Mouse (Mus musculus): ENCODE measurements at regions not wholly inside any gene's neighbourhood (a gene's known extent, or its start where the extent isn't known, plus 50 kb on each side); places are given as distances from the start of the nearest gene placed in this dataset.

DNA sequence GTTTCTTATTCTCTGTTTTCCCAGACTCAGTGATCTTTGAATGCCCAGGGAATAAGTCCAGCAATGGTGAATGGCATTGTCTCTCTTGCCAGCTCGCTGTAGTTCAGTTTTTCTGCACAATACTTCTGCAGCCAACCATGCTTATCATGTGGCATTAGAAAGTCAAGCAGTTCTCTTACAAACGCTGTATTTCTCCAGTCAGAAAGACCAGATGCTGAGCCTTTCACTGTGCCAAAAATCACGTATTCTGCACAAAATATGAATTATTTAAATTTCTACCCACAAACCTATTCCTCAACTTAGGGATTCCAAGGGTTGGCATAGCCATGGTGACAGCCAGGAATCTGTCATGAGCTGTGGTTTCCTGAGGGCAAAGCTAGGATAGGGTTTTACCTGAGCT is 95.0 kb upstream of the 1700025G04Rik start:
- no peak for ATAC-seq
- Histone ChIP-seq H3K9ac (no peak overlapping the region), H3K9me3 (replicated peaks) (no peaks in the 10 kb centered on the region), H3K4me2 (no peak overlapping the region), H3K4me1 (no peaks in the 10 kb centered on the region), H3K4me3 (no peak overlapping the region), H3K27me3 (no peaks in the 10 kb centered on the region), H3K27ac (no peak overlapping the region), H3K36me3 (ENCODE audit: poor library complexity, severe bottlenecking) (no peaks in the 10 kb centered on the region)
- 84% methylated on average over 3 of the region's 3 CpGs for WGBS

GRCm38 (mm10) chr1:152176267-152176970 is 86.5 kb upstream of the 1700025G04Rik start:
- H3K27ac ChIP-seq, result no peak overlapping the region
- peaks cover 8% of the 10 kb centered on the region for H3K4me1 ChIP-seq
- WGBS, result 87% methylated on average over 9 of the region's 9 CpGs
- no peaks in the 10 kb centered on the region for H3K36me3 ChIP-seq (ENCODE audit: poor library complexity, severe bottlenecking)
- H3K27me3 ChIP-seq, result no peaks in the 10 kb centered on the region
- no peak overlapping the region for H3K9ac ChIP-seq
- no peak overlapping the region for H3K4me3 ChIP-seq
- no peak overlapping the region for H3K4me2 ChIP-seq
- ATAC-seq, result no peak
- no peaks in the 10 kb centered on the region for H3K9me3 ChIP-seq (replicated peaks)

GRCm38 (mm10) chr1:152175691-152176090 is 85.8 kb upstream of the 1700025G04Rik start:
- no peak for ATAC-seq
- WGBS, result 93% methylated on average over 3 of the region's 3 CpGs
- H3K27me3 ChIP-seq, result no peaks in the 10 kb centered on the region
- no peaks in the 10 kb centered on the region for H3K36me3 ChIP-seq (ENCODE audit: poor library complexity, severe bottlenecking)
- H3K9ac ChIP-seq, result no peak overlapping the region
- H3K4me3 ChIP-seq, result no peak overlapping the region
- peaks cover 13% of the 10 kb centered on the region for H3K4me1 ChIP-seq
- H3K27ac ChIP-seq, result no peak overlapping the region
- no peaks in the 10 kb centered on the region for H3K9me3 ChIP-seq (replicated peaks)
- H3K4me2 ChIP-seq, result no peak overlapping the region

- no peak for ATAC-seq
- peaks cover 13% of the 10 kb centered on the region for H3K4me1 ChIP-seq
- no peaks in the 10 kb centered on the region for H3K36me3 ChIP-seq (ENCODE audit: poor library complexity, severe bottlenecking)
- 82% methylated on average over 4 of the region's 4 CpGs for WGBS
- no peak overlapping the region for H3K27ac ChIP-seq
- H3K9ac ChIP-seq, result no peak overlapping the region
- H3K4me2 ChIP-seq, result no peak overlapping the region
- H3K27me3 ChIP-seq, result no peaks in the 10 kb centered on the region
- no peak overlapping the region for H3K4me3 ChIP-seq
- H3K9me3 ChIP-seq (replicated peaks), result no peaks in the 10 kb centered on the region
These were observed 84.5 kb upstream of the 1700025G04Rik start for GRCm38 (mm10) chr1:152174464-152174863.

DNA sequence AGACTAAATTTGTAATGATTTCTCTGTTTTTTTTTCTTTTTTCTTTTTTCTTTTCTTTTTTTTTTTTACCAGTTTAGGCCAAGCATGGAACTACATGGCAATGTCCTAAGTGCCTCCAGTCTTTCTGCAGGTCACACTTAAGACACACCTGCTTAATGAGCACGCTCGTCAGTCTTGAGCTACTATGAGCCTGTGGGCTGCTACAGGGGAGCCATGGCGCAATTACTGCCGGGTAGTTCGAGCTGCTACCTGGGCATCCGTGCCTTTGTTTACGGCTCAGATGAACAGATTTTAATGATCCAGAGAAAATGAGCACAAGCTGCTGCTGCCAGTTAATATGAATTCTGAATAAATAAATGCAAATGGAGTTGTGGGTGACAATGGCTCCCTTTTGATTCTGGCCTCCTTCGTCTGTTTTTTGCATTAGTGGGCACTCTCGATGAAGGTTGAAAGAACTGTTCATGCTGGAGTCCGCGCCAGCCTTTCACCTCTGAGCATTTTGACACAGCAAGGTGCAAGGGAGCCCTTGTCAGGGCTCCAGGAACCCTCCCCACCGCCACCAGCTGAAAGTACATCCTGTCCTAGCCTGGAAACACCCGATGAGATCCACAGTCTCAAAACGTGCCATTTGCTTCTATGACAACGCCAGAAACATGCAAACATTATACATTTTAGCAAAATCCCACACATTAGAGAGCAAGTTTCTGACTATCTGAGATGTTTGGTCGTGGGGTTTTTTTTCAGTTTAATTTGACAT is 81.3 kb upstream of the 1700025G04Rik start:
- Histone ChIP-seq H3K27me3 (no peaks in the 10 kb centered on the region), H3K9me3 (replicated peaks) (no peaks in the 10 kb centered on the region), H3K9ac (no peak overlapping the region), H3K4me2 (peak overlapping the region; percentile 25; the same call in 1 of the 2 replicates), H3K36me3 (ENCODE audit: poor library complexity, severe bottlenecking) (no peaks in the 10 kb centered on the region), H3K27ac (peak overlapping the region; percentile 74), H3K4me1 (peaks cover 13% of the 10 kb centered on the region), H3K4me3 (no peak overlapping the region)
- peak; percentile 55 for ATAC-seq
- WGBS, result 35% methylated on average over 16 of the region's 16 CpGs

GRCm38 (mm10) chr1:152170583-152170982 is 80.7 kb upstream of the 1700025G04Rik start:
- Histone ChIP-seq H3K27me3 (no peaks in the 10 kb centered on the region), H3K4me2 (no peak overlapping the region), H3K27ac (peak overlapping the region; percentile 74; the same call in 1 of the 2 replicates), H3K4me1 (peaks cover 19% of the 10 kb centered on the region), H3K4me3 (no peak overlapping the region), H3K9ac (no peak overlapping the region), H3K36me3 (ENCODE audit: poor library complexity, severe bottlenecking) (no peaks in the 10 kb centered on the region), H3K9me3 (replicated peaks) (no peaks in the 10 kb centered on the region)
- 89% methylated on average over 8 of the region's 8 CpGs for WGBS
- no peak for ATAC-seq

GRCm38 (mm10) chr1:152169508-152169907 is 79.6 kb upstream of the 1700025G04Rik start:
- no peaks in the 10 kb centered on the region for H3K9me3 ChIP-seq (replicated peaks)
- no peaks in the 10 kb centered on the region for H3K36me3 ChIP-seq (ENCODE audit: poor library complexity, severe bottlenecking)
- H3K4me2 ChIP-seq, result no peak overlapping the region
- H3K4me3 ChIP-seq, result no peak overlapping the region
- no peak overlapping the region for H3K27ac ChIP-seq
- 85% methylated on average over 14 of the region's 14 CpGs for WGBS
- H3K27me3 ChIP-seq, result no peaks in the 10 kb centered on the region
- H3K9ac ChIP-seq, result no peak overlapping the region
- H3K4me1 ChIP-seq, result peaks cover 30% of the 10 kb centered on the region
- ATAC-seq, result no peak

DNA sequence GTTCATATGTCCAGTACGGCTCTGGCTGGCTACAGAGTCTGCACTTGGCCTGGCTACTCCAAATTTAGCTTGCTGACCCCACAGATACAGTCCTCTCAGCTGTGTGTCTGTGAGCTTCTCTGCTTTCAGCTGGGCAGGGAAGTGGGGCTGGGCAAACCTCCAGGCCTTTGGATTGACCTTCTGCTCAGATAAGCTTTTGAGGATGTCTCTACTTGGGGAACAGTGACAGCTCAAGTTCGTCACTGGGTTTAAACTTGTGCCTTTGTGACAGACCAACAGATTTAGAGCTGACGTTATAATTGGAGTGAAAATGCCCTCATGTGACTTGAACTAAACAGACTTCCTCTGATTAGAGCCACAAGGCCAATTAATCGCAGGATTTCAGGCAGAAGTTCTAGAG is 78.4 kb upstream of the 1700025G04Rik start:
- 73% methylated on average over 4 of the region's 4 CpGs for WGBS
- no peak overlapping the region for H3K27ac ChIP-seq

GRCm38 (mm10) chr1:152167716-152168115 is 77.8 kb upstream of the 1700025G04Rik start:
- Histone ChIP-seq H3K9ac (no peak overlapping the region), H3K27ac (no peak overlapping the region), H3K36me3 (ENCODE audit: poor library complexity, severe bottlenecking) (no peaks in the 10 kb centered on the region), H3K9me3 (replicated peaks) (no peaks in the 10 kb centered on the region), H3K4me3 (no peak overlapping the region), H3K27me3 (no peaks in the 10 kb centered on the region), H3K4me2 (no peak overlapping the region), H3K4me1 (peaks cover 35% of the 10 kb centered on the region)
- ATAC-seq, result no peak
- 92% methylated on average over 5 of the region's 5 CpGs for WGBS

More for the DNA sequence above, 78.4 kb upstream of the 1700025G04Rik start:
- H3K27me3 ChIP-seq, result no peaks in the 10 kb centered on the region
- peaks cover 35% of the 10 kb centered on the region for H3K4me1 ChIP-seq
- no peak overlapping the region for H3K4me3 ChIP-seq
- no peak for ATAC-seq
- no peaks in the 10 kb centered on the region for H3K9me3 ChIP-seq (replicated peaks)
- no peak overlapping the region for H3K9ac ChIP-seq
- no peak overlapping the region for H3K4me2 ChIP-seq
- no peaks in the 10 kb centered on the region for H3K36me3 ChIP-seq (ENCODE audit: poor library complexity, severe bottlenecking)

GRCm38 (mm10) chr1:152165490-152165905 is 75.6 kb upstream of the 1700025G04Rik start:
- Histone ChIP-seq H3K36me3 (ENCODE audit: poor library complexity, severe bottlenecking) (no peaks in the 10 kb centered on the region), H3K4me1 (peaks cover 23% of the 10 kb centered on the region), H3K27ac (peak overlapping the region; percentile 92), H3K4me2 (peak overlapping the region; percentile 18; the same call in 1 of the 2 replicates), H3K4me3 (no peak overlapping the region), H3K27me3 (no peaks in the 10 kb centered on the region), H3K9ac (no peak overlapping the region), H3K9me3 (replicated peaks) (no peaks in the 10 kb centered on the region)
- 27% methylated on average over 5 of the region's 5 CpGs for WGBS
- peak; percentile 87 for ATAC-seq

GRCm38 (mm10) chr1:152164843-152165489 is 75.0 kb upstream of the 1700025G04Rik start:
- H3K4me3 ChIP-seq, result no peak overlapping the region
- WGBS, result 40% methylated on average over 12 of the region's 12 CpGs
- no peaks in the 10 kb centered on the region for H3K9me3 ChIP-seq (replicated peaks)
- H3K4me1 ChIP-seq, result peaks cover 23% of the 10 kb centered on the region
- peak overlapping the region; percentile 92 for H3K27ac ChIP-seq
- no peaks in the 10 kb centered on the region for H3K36me3 ChIP-seq (ENCODE audit: poor library complexity, severe bottlenecking)
- H3K4me2 ChIP-seq, result peak overlapping the region; percentile 18; the same call in 1 of the 2 replicates
- H3K9ac ChIP-seq, result no peak overlapping the region
- peak; percentile 64 for ATAC-seq
- no peaks in the 10 kb centered on the region for H3K27me3 ChIP-seq

DNA sequence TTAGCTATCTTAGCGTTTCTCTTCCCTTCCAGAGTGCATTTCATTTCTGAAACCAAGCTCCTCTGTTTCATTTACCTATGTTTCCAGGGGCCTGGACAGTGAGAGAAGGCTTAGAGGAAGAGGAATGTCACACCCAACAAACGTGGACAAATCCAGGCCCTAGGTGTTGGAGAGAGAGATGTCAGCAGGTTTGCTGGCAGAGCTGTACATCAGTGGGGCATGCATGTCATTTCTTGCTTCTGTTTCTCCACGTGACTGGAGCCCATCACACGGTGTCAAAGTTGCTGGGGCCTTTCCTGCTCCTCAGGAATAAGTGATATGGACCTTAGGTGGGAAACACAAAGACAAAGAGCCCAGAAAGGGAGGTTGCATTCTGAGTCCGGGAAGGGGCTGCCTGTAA is 74.3 kb upstream of the 1700025G04Rik start:
- no peak overlapping the region for H3K4me3 ChIP-seq
- no peaks in the 10 kb centered on the region for H3K36me3 ChIP-seq (ENCODE audit: poor library complexity, severe bottlenecking)
- no peak overlapping the region for H3K4me2 ChIP-seq
- no peak overlapping the region for H3K9ac ChIP-seq
- WGBS, result 76% methylated on average over 5 of the region's 5 CpGs
- no peaks in the 10 kb centered on the region for H3K9me3 ChIP-seq (replicated peaks)
- peak overlapping the region; percentile 92 for H3K27ac ChIP-seq
- H3K4me1 ChIP-seq, result peaks cover 23% of the 10 kb centered on the region
- no peaks in the 10 kb centered on the region for H3K27me3 ChIP-seq
- no peak for ATAC-seq
